Mouse (Mus musculus): Measurements from ENCODE around the gene Bag5.
"Not testable (repeated sequence)": the region's sequence is repeated elsewhere in the genome, so short reads cannot be mapped to it uniquely, and the experiment has no call there.

The Bag5 gene

GRCm38 (mm10) chr12:111713004-111713651, at the start of gene Bag5, which contains the start of gene Apopt1:
TSS of gene Bag5 (minus strand) at chr12:111713257.
TSS of gene Apopt1 (plus strand) at chr12:111713261.
- DNase-seq = peak; percentile 87

GRCm38 (mm10) chr12:111760306-111760908, 47.4 kb upstream of the Bag5 start:
- DNase-seq = no peak

- DNase-seq = peak; percentile 47
Measured at GRCm38 (mm10) chr12:111759176-111760061, 46.4 kb upstream of the Bag5 start.

GRCm38 (mm10) chr12:111758381-111759175, 45.5 kb upstream of the Bag5 start, which contains the start of gene Klc1:
TSS of gene Klc1 (plus strand) at chr12:111758849.
- DNase-seq = peak; percentile 86

GRCm38 (mm10) chr12:111757561-111758325, 44.7 kb upstream of the Bag5 start:
- DNase-seq = no peak

GRCm38 (mm10) chr12:111756698-111757082, 43.6 kb upstream of the Bag5 start:
- no peak for DNase-seq

- DNase-seq = no peak
Measured at GRCm38 (mm10) chr12:111756082-111756697, 43.1 kb upstream of the Bag5 start.

- no peak for DNase-seq
Measured at GRCm38 (mm10) chr12:111755231-111755630, 42.2 kb upstream of the Bag5 start.

- no peak for DNase-seq
Measured at GRCm38 (mm10) chr12:111754710-111755109, 41.7 kb upstream of the Bag5 start.

- no peak for DNase-seq
Measured at GRCm38 (mm10) chr12:111753347-111753746, 40.3 kb upstream of the Bag5 start.

- DNase-seq = no peak
Measured at GRCm38 (mm10) chr12:111752491-111752890, 39.4 kb upstream of the Bag5 start.

GRCm38 (mm10) chr12:111750739-111751138, 37.7 kb upstream of the Bag5 start:
- no peak for DNase-seq

GRCm38 (mm10) chr12:111747421-111747820, 34.4 kb upstream of the Bag5 start:
- no peak for DNase-seq

GRCm38 (mm10) chr12:111746091-111746490, 33.0 kb upstream of the Bag5 start:
- DNase-seq = no peak

- no peak for DNase-seq
Measured at GRCm38 (mm10) chr12:111745274-111745673, 32.2 kb upstream of the Bag5 start.

GRCm38 (mm10) chr12:111743981-111744423, 30.9 kb upstream of the Bag5 start:
- no peak for DNase-seq

GRCm38 (mm10) chr12:111743419-111743818, 30.4 kb upstream of the Bag5 start:
- DNase-seq = no peak

GRCm38 (mm10) chr12:111741338-111741737, 28.3 kb upstream of the Bag5 start:
- no peak for DNase-seq

- DNase-seq = peak; percentile 68
Measured at GRCm38 (mm10) chr12:111738754-111739153, 25.7 kb upstream of the Bag5 start.

- DNase-seq = no peak
Measured at GRCm38 (mm10) chr12:111737370-111737769, 24.3 kb upstream of the Bag5 start.

GRCm38 (mm10) chr12:111736676-111737075, 23.6 kb upstream of the Bag5 start:
- not testable (repeated sequence) for DNase-seq

Data from right cerebral cortex, postnatal 4 days (tissue).